Mouse (Mus musculus) lung, postnatal 0 days (tissue): Measurements from ENCODE around the gene Pgpep1. TPM values are rescaled to one million over a fixed set of nuclear protein-coding genes. Genes with fewer than 3 reads are reported as not detected.
A peak's percentile ranks its signal among the peaks of the same experiment; 100 is the strongest.

Experiments
- ATAC-seq: fragments of 200-750 bp; cut with Nextera tagmentation; 2 replicates; pipeline ENCODE4 v1.8.0; 2017; ENCODE audit warnings: moderate library complexity
- DNase-seq: peaks from one replicate; pipeline ENCODE4 v3.0.0-alpha.2; 2016; ENCODE audit warnings: low spot score
- H3K27ac ChIP-seq: fragments of 300-500 bp; sonication (generic); 2 replicates; pipeline ENCODE4 v1.5.1; 2014; ENCODE audit warnings: antibody characterized with exemption, mild to moderate bottlenecking, low read length, mixed read lengths
- H3K27me3 ChIP-seq: fragments of 300-500 bp; sonication (generic); replicated peaks from 2 replicates; pipeline ENCODE4 v1.6.1; 2014; ENCODE audit warnings: low read length, mixed read lengths; ENCODE audit not compliant: insufficient read depth
- H3K36me3 ChIP-seq: fragments of 300-500 bp; sonication (generic); 2 replicates; pipeline ENCODE4 v1.6.1; 2014; ENCODE audit warnings: low read length, mixed read lengths; ENCODE audit not compliant: insufficient read depth
- H3K4me1 ChIP-seq: fragments of 300-500 bp; sonication (generic); 2 replicates; pipeline ENCODE4 v1.6.1; 2014; ENCODE audit warnings: antibody characterized with exemption, low read depth, low read length, mixed read lengths; ENCODE audit not compliant: insufficient read depth
- H3K4me2 ChIP-seq: fragments of 300-500 bp; sonication (generic); replicated peaks from 2 replicates; pipeline ENCODE4 v1.6.1; 2014; ENCODE audit warnings: low read depth, mild to moderate bottlenecking, low read length, moderate library complexity, mixed read lengths
- H3K4me3 ChIP-seq: fragments of 300-500 bp; sonication (generic); 2 replicates; pipeline ENCODE4 v1.5.1; 2014; ENCODE audit warnings: low read depth, low read length
- H3K9ac ChIP-seq: fragments of 300-500 bp; sonication (generic); replicated peaks from 2 replicates; pipeline ENCODE4 v1.6.1; 2014; ENCODE audit warnings: low read depth, mild to moderate bottlenecking
- H3K9me3 ChIP-seq: fragments of 300-500 bp; sonication (generic); 2 replicates; pipeline ENCODE4 v1.6.1; 2016; ENCODE audit warnings: low read length, mixed read lengths
- CTCF ChIP-seq: IDR thresholded peaks from 2 replicates; pipeline ENCODE4 v1.5.1; 2016; ENCODE audit warnings: antibody characterized with exemption, mild to moderate bottlenecking
- EP300 ChIP-seq: IDR thresholded peaks from 2 replicates; pipeline ENCODE4 v1.6.1; 2016; ENCODE audit warnings: antibody characterized with exemption, mild to moderate bottlenecking, control low read depth
- WGBS: fragments of 180-500 bp; shearing (Covaris S2); extraction: QIAGEN DNeasy Blood & Tissue Kit; methylation state at CpG from one replicate; pipeline ENCODE4 v1.1.7; 2014; 5-methylcytosine and 5-hydroxymethylcytosine counted together
- polyA plus RNA-seq: library from polyadenylated mRNA; unstranded; fragments of >200 nt; fragmentation: Nextera tagmentation; extraction: Ambion mirVana; gene quantifications from 2 replicates; pipeline ENCODE4 v1.2.1, GENCODE M21; 2015

Pgpep1 gene
- polyA plus RNA-seq, 1 experiment from 2014 or later: 32.9 TPM

DNA sequence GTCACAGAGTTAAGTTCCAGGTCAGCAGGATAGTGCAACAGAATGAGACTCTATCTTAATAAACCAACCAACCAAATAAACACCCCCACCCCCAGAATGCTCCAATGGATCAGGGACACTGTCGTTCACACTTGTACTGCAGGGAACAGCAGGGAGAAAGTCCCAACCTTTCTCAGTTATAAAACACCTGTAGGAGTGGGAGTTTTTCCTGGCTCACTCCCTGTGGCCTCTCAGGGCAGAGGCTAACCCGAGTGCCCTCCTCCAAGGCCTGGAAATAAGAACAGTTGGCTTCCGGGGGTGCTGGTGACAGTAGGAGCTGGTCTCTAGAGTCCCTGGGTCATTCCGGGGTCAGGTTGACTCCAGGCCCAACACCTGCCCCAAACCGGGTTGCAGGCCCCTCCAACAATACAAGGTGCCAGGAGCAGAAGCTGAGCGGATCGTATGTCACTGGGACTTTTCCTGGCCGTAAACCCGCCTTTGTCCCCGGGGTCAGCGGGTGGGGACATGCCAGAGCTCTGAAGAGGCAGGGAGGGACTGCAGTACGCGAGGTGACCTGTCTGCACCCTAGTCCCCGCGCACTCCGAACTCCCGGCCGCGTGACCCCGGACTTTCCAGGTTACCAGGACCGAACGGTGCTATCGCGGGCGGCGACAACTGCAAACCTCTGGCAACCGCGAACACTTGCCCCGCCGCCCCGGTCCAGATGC is 1.1 kb downstream of the Pgpep1 start:
- DNase-seq (no peak), ATAC-seq (peak; percentile 59)
- TF ChIP-seq CTCF: no peak
- no peak for TF ChIP-seq EP300
- Histone ChIP-seq H3K4me2 (peak overlapping the region; percentile 81), H3K9me3 (no peaks in the 10 kb centered on the region), H3K27ac (peak overlapping the region; percentile 79), H3K4me1 (peaks cover 13% of the 10 kb centered on the region; the same call in 1 of the 2 replicates), H3K36me3 (peaks cover 9% of the 10 kb centered on the region; the same call in 1 of the 2 replicates), H3K4me3 (peak overlapping the region; percentile 68), H3K27me3 (no peaks in the 10 kb centered on the region), H3K9ac (peak overlapping the region; percentile 68)
- WGBS: 2% methylated on average over 31 of the region's 31 CpGs

DNA sequence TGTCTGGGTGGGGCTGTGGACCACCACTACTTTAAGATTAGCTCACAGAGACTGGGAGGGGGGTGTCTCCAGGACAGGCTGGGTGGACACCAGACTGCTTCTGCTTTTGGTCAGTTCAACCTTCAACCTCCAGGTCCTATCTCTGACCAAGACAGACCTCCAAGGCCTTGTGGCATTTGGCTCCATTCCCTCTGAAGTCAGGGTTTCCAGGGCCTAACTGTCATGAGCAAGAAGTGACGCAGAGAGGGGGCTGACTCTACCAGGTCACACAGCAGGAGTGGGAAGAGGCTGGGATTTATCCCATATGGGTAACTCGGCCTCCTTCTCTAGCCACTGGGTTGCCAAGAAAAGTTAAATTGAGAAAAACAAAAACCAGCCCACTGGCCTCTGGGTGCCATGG is 2.4 kb downstream of the Pgpep1 start:
- Histone ChIP-seq H3K9ac (no peak overlapping the region), H3K27ac (no peak overlapping the region), H3K36me3 (peaks cover 9% of the 10 kb centered on the region; the same call in 1 of the 2 replicates), H3K4me3 (no peak overlapping the region), H3K4me1 (peaks cover 13% of the 10 kb centered on the region; the same call in 1 of the 2 replicates), H3K9me3 (no peaks in the 10 kb centered on the region), H3K27me3 (no peaks in the 10 kb centered on the region), H3K4me2 (no peak overlapping the region)
- 92% methylated on average over 2 of the region's 2 CpGs for WGBS
- no peak for DNase-seq
- ATAC-seq: no peak
- TF ChIP-seq EP300 (no peak), CTCF (no peak)

DNA sequence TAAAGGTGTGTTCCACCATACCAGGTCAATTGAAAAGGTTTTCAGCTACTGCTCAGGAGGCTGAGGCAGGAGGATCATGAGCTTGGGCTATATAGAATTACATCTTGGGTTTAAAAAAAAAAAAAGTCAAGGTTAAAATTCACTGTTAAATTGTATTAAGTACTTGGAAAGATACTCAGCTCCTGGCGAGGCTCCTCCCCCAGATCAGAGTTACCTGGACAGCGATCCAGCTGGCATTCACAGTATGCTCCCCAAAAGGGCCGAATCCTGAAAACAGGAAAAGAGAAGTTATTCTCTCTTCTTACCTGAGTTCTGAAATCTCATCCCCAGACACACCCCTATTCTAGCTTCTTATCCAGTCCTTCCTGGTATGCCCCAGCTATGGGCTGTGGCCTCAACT is 3.0 kb downstream of the Pgpep1 start:
- TF ChIP-seq EP300: no peak
- no peak for TF ChIP-seq CTCF
- no peak overlapping the region for H3K9ac ChIP-seq
- no peak for DNase-seq
- no peak overlapping the region for H3K27ac ChIP-seq
- WGBS: 95% methylated on average over 3 of the region's 3 CpGs
- H3K4me2 ChIP-seq: no peak overlapping the region
- ATAC-seq: no peak
- peaks cover 12% of the 10 kb centered on the region; the same call in 1 of the 2 replicates for H3K36me3 ChIP-seq
- H3K9me3 ChIP-seq: no peaks in the 10 kb centered on the region
- no peak overlapping the region for H3K4me3 ChIP-seq
- no peaks in the 10 kb centered on the region for H3K27me3 ChIP-seq
- peaks cover 13% of the 10 kb centered on the region; the same call in 1 of the 2 replicates for H3K4me1 ChIP-seq

DNA sequence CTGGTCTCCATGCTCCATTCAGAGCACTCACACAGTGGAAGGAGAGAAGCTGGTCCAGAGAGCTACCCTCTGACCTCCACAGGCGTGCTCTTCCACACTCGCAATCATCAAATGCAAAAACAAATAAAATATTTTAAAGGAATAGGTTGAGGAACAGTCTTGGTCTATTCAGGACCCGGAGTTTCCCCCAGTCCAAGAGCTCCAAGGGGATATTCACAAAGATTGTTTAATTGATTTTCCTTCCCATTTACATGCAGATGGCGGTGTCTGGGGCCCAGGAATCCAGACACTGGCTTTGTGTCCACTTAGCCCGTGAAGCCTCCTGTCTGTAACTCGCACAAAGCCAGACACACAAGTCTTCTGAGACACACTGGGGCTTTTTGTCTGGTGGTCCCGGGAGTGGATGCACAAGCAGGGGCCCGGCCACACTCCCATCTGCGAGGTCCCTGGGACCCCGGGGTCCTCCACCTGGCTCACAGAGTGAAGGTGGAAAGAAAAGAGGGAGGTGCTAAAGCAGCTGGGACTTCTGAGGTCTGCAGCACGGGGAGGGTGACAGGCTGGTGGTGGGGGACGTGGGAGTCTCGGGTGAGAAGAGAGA is 3.9 kb downstream of the Pgpep1 start:
- Histone ChIP-seq H3K4me3 (no peak overlapping the region), H3K36me3 (peaks cover 21% of the 10 kb centered on the region), H3K9me3 (no peaks in the 10 kb centered on the region), H3K9ac (no peak overlapping the region), H3K4me1 (peaks cover 13% of the 10 kb centered on the region; the same call in 1 of the 2 replicates), H3K27me3 (no peaks in the 10 kb centered on the region), H3K27ac (no peak overlapping the region), H3K4me2 (no peak overlapping the region)
- ATAC-seq: no peak
- 78% methylated on average over 13 of the region's 13 CpGs for WGBS
- TF ChIP-seq CTCF (no peak), EP300 (no peak)
- DNase-seq: no peak

DNA sequence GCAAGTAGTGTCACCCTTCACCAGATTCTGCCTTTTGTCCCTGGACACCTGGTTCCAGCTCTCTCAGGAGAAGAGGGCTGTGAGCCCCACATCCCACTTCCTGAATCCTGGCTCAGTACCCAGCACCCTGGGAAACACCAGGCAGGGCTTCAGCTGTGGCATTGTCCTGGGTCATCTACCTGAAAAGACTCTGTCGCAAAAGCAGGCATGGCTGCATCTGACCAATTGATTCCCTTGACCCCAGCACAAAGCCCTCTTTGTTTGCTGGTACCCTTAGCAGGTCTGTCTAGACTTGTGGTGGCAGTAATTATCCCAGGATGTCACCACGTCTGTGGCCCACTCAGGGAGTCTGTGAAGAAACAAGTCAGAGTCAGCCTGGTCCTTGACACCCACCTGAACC is 4.7 kb downstream of the Pgpep1 start:
- ATAC-seq: no peak
- no peaks in the 10 kb centered on the region for H3K9me3 ChIP-seq
- no peak overlapping the region for H3K4me3 ChIP-seq
- H3K36me3 ChIP-seq: peaks cover 23% of the 10 kb centered on the region
- DNase-seq: no peak
- no peak overlapping the region for H3K27ac ChIP-seq
- H3K9ac ChIP-seq: no peak overlapping the region
- no peaks in the 10 kb centered on the region for H3K27me3 ChIP-seq
- 68% methylated on average over 2 of the region's 2 CpGs for WGBS
- peaks cover 13% of the 10 kb centered on the region; the same call in 1 of the 2 replicates for H3K4me1 ChIP-seq
- H3K4me2 ChIP-seq: no peak overlapping the region
- no peak for TF ChIP-seq EP300
- no peak for TF ChIP-seq CTCF

DNA sequence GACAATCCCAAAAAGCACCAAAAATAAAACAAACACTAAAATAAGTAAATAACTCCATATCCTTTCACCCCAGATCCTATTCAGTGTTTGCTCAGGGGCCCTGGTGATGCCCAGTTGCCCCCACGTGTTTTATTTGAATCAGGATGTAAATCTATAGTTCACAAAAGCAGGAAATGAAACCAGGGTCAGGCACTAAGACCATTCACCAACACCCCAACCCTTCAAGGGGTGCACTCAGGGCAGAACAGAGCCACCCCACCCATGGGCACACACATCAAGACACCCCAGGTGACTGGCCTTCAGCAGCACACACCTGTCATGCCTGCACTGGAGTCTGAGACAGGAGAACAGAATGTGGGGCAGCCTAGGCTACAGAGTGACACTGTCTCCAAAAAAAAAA is 6.1 kb downstream of the Pgpep1 start:
- ATAC-seq: no peak
- Histone ChIP-seq H3K4me1 (peaks cover 18% of the 10 kb centered on the region; the same call in 1 of the 2 replicates), H3K27ac (no peak overlapping the region), H3K4me3 (no peak overlapping the region), H3K4me2 (no peak overlapping the region), H3K36me3 (peaks cover 29% of the 10 kb centered on the region), H3K27me3 (no peaks in the 10 kb centered on the region), H3K9me3 (no peaks in the 10 kb centered on the region), H3K9ac (no peak overlapping the region)
- TF ChIP-seq CTCF (no peak), EP300 (no peak)
- WGBS: 48% methylated on average over 1 of the region's 1 CpGs
- DNase-seq: no peak
